Mouse (Mus musculus): ENCODE results near the gene Dbn1. TPM values are rescaled to one million over a fixed set of nuclear protein-coding genes. Genes with fewer than 3 reads are reported as not detected.
A peak's percentile ranks its signal among the peaks of the same experiment; 100 is the strongest.

Gene Dbn1
- total and polyA plus RNA-seq, 3 experiments = 0.09 to 3.1 (median 0.59) TPM

GRCm38 (mm10) chr13:55471819-55472131, 16.1 kb downstream of the Dbn1 start:
- dilution Hi-C loops (cut with MboI; ENCODE audit: extremely low pct_ligation_motif_present, extremely low pct_unique_long_range_greater_than_20kb, low sequenced_read_pairs) = no loop called here
- Histone ChIP-seq H3K4me1 (ENCODE audit: control insufficient read depth in 1 of 2, insufficient read depth in 2 of 2) (peaks cover 0 to 33% of the 10 kb centered on the region in 2 experiments; a peak in 3 of 4 replicates), H3K9me3 (replicated peaks; ENCODE audit: low read length) (peaks cover 4% of the 10 kb centered on the region), H3K4me3 (replicated peaks in 1 of 3; ENCODE audit: low read depth in 2 of 3, low read length in 2 of 3, poor library complexity in 1 of 3) (peak overlapping the region; percentile 25 to 75 (median 49)), H3K27me3 (replicated peaks) (peaks cover 60% of the 10 kb centered on the region), H3K27ac (ENCODE audit: insufficient read depth, low read depth) (no peak overlapping the region), H3K4me2 (ENCODE audit: insufficient read depth, low read depth, poor library complexity, severe bottlenecking) (peak overlapping the region; percentile 88), H3K79me2 (replicated peaks; ENCODE audit: control insufficient read depth, extremely low read depth, insufficient read depth, poor library complexity, severe bottlenecking) (no peaks in the 10 kb centered on the region), H3K9ac (ENCODE audit: insufficient read depth, low read depth) (no peak overlapping the region), H3K36me3 (replicated peaks in 1 of 2; ENCODE audit: control insufficient read depth in 1 of 2, insufficient read depth in 1 of 2, low read length in 1 of 2) (peaks cover 0 to 5% of the 10 kb centered on the region in 2 experiments)
- in situ Hi-C loops (cut with MboI; ENCODE audit: low pct_ligation_motif_present, low pct_unique_long_range_greater_than_20kb, low sequenced_read_pairs) = no loop called here
- TF ChIP-seq ZC3H11A (IDR thresholded peaks at IDR 0.05; ENCODE audit: low read depth, low read length) (no peak), MAFK (IDR thresholded peaks at IDR 0.05; ENCODE audit: insufficient replicate concordance, low read length) (no peak), SIN3A (IDR thresholded peaks at IDR 0.05; ENCODE audit: low read length) (no peak), BHLHE40 (IDR thresholded peaks at IDR 0.05; ENCODE audit: low read depth, low read length) (no peak), TBP (conservative IDR thresholded peaks at IDR 0.05; ENCODE audit: low read depth, low read length) (no peak), MYC (IDR thresholded peaks at IDR 0.05; ENCODE audit: low read depth, low read length) (no peak)
- no peak for DNase-seq (ENCODE audit: extremely low read depth)

DNA sequence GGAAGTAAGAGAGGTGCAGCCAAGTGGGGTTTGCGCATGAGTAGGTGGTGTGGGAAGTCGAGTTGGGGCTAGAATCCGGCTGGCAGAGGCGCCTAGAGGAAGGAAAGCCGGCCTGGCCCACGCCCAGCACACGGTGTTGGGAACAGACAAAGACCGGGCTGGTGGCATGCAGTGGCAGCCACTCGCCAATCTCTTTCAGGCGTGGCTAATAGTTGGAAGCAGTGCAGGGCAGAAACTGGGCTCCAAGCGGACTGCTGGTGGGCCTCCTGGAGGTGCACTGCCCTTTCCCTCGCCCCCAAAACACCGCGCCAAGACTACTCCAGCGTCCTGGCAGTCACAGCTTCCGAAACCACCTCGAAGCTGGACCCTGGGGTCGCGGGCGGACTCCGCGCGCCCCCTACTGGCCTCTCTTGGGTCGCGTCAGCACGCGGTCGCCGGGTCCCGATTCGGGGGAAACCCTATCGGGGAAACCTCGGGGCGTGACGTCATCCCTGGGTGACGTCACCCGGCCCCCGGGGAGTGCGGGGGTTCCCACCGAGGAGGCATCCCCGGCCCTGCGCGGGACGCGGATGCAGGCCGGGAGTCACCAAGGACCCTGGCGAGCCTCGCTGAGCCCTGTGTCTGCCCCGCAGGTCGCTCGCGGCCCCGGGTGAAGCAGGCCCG, 16.6 kb downstream of the Dbn1 start:
- Histone ChIP-seq H3K9me3 (replicated peaks; ENCODE audit: low read length) (peaks cover 4% of the 10 kb centered on the region), H3K36me3 (replicated peaks in 1 of 2; ENCODE audit: control insufficient read depth in 1 of 2, insufficient read depth in 1 of 2, low read length in 1 of 2) (peaks cover 0 to 7% of the 10 kb centered on the region in 2 experiments), H3K4me2 (ENCODE audit: insufficient read depth, low read depth, poor library complexity, severe bottlenecking) (peak overlapping the region; percentile 88), H3K4me1 (ENCODE audit: control insufficient read depth in 1 of 2, insufficient read depth in 2 of 2) (peaks cover 0 to 34% of the 10 kb centered on the region in 2 experiments; a peak in 3 of 4 replicates), H3K27me3 (replicated peaks) (peaks cover 57% of the 10 kb centered on the region), H3K27ac (ENCODE audit: insufficient read depth, low read depth) (no peak overlapping the region), H3K79me2 (replicated peaks; ENCODE audit: control insufficient read depth, extremely low read depth, insufficient read depth, poor library complexity, severe bottlenecking) (no peaks in the 10 kb centered on the region), H3K4me3 (replicated peaks in 1 of 3; ENCODE audit: low read depth in 2 of 3, low read length in 2 of 3, poor library complexity in 1 of 3) (peak overlapping the region; percentile 25 to 75 (median 49)), H3K9ac (ENCODE audit: insufficient read depth, low read depth) (no peak overlapping the region)
- peak; percentile 76 for DNase-seq (ENCODE audit: extremely low read depth)
- dilution Hi-C loops (cut with MboI; ENCODE audit: extremely low pct_ligation_motif_present, extremely low pct_unique_long_range_greater_than_20kb, low sequenced_read_pairs) (no loop called here), in situ Hi-C loops (cut with MboI; ENCODE audit: low pct_ligation_motif_present, low pct_unique_long_range_greater_than_20kb, low sequenced_read_pairs) (no loop called here)
- TF ChIP-seq HCFC1 (IDR thresholded peaks at IDR 0.05; ENCODE audit: low read depth, low read length) = peak; percentile 49
- TF ChIP-seq UBTF (IDR thresholded peaks at IDR 0.05; ENCODE audit: low read depth, low read length) = no peak; the same call in none of the 2 replicates
- no peak for TF ChIP-seq E2F4 (IDR thresholded peaks at IDR 0.05; ENCODE audit: insufficient replicate concordance, low read depth, low read length)
- TF ChIP-seq ZC3H11A (IDR thresholded peaks at IDR 0.05; ENCODE audit: low read depth, low read length) = peak; percentile 75
- no peak; the same call in 1 of the 2 replicates for TF ChIP-seq POLR2A (IDR thresholded peaks at IDR 0.05; ENCODE audit: low read depth, low read length)
- no peak; the same call in none of the 2 replicates for TF ChIP-seq ZMIZ1 (IDR thresholded peaks at IDR 0.05; ENCODE audit: low read depth, low read length)
- TF ChIP-seq JUND (conservative IDR thresholded peaks at IDR 0.05; ENCODE audit: low read depth, low read length) = peak; percentile 76
- 0 out of 2 replicates have a peak, but pooled peaks have one; percentile 61 for TF ChIP-seq KAT2A (IDR thresholded peaks at IDR 0.05; ENCODE audit: insufficient replicate concordance, low read length)
- no peak for TF ChIP-seq POLR2AphosphoS2 (IDR thresholded peaks at IDR 0.05; ENCODE audit: low read depth, low read length)
- no peak for TF ChIP-seq TBP (conservative IDR thresholded peaks at IDR 0.05; ENCODE audit: low read depth, low read length)
- no peak for TF ChIP-seq EP300 (IDR thresholded peaks at IDR 0.05; ENCODE audit: low read length)
- peak; percentile 69; the same call in 1 of the 2 replicates for TF ChIP-seq MAFK (IDR thresholded peaks at IDR 0.05; ENCODE audit: insufficient replicate concordance, low read length)
- peak; percentile 91 for TF ChIP-seq MAX (IDR thresholded peaks at IDR 0.05; ENCODE audit: low read length)
- peak; percentile 89 for TF ChIP-seq RAD21 (IDR thresholded peaks at IDR 0.05; ENCODE audit: low read depth, low read length)
- TF ChIP-seq MXI1 (IDR thresholded peaks at IDR 0.05; ENCODE audit: low read depth, low read length) = peak; percentile 87
- TF ChIP-seq MEF2A (IDR thresholded peaks at IDR 0.05; ENCODE audit: borderline replicate concordance, low read depth, low read length) = peak; percentile 87
- TF ChIP-seq MAZ (IDR thresholded peaks at IDR 0.05; ENCODE audit: low read depth, low read length) = peak; percentile 81; the same call in 1 of the 2 replicates
- TF ChIP-seq NELFE (IDR thresholded peaks at IDR 0.05; ENCODE audit: low read depth, low read length) = no peak; the same call in 1 of the 2 replicates
- no peak for TF ChIP-seq PAX5 (IDR thresholded peaks at IDR 0.05; ENCODE audit: low read length)
- peak; percentile 75 for TF ChIP-seq JUN (IDR thresholded peaks at IDR 0.05; ENCODE audit: insufficient read depth, low read depth, low read length)
- TF ChIP-seq IRF4 (IDR thresholded peaks at IDR 0.05; ENCODE audit: low read depth, low read length) = peak; percentile 91
- TF ChIP-seq USF2 (conservative IDR thresholded peaks at IDR 0.05; ENCODE audit: low read depth, low read length) = no peak
- peak; percentile 67 for TF ChIP-seq ELF1 (IDR thresholded peaks at IDR 0.05; ENCODE audit: low read depth, low read length)
- no peak for TF ChIP-seq USF1 (IDR thresholded peaks at IDR 0.05; ENCODE audit: low read depth, low read length)
- peak; percentile 46; the same call in 1 of the 2 replicates for TF ChIP-seq GABPA (IDR thresholded peaks at IDR 0.05; ENCODE audit: insufficient replicate concordance, low read depth, low read length)
- TF ChIP-seq MYC (IDR thresholded peaks at IDR 0.05; ENCODE audit: low read depth, low read length) = peak; percentile 91
- TF ChIP-seq CTCF (conservative IDR thresholded peaks at IDR 0.05 in 1 of 2, IDR thresholded peaks at IDR 0.05 in 1 of 2; ENCODE audit: low read depth in 2 of 2, low read length in 2 of 2) = peak in 1 of 2 experiments; percentile 97; a peak in 2 of 4 replicates
- TF ChIP-seq ETS1 (conservative IDR thresholded peaks at IDR 0.05; ENCODE audit: low read depth, low read length) = peak; percentile 98
- peak; percentile 86 for TF ChIP-seq SIN3A (IDR thresholded peaks at IDR 0.05; ENCODE audit: low read length)
- no peak for TF ChIP-seq CHD1 (IDR thresholded peaks at IDR 0.05; ENCODE audit: low read depth, low read length)
